ENCODE assay signal across 11 mouse cellular contexts in the genomic region with DNA sequence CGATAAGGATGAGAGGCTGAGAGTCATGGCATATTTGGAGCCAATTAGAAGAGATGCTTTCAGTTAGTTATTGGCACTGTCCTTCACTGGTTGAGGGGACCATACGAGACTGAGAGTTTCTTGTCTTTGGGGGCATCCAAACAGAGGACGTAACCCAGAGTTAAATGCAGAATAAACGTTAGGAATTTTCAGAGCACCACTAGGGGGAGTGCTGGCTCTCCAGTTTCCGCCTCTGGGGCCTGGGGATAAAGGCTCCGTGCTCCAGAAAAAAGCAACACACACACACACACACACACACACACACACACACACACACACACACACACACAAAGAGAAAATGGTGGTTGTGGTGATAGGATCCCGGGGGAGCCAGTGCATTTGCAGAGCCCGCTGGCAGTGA.
DNase-seq lines count a peak whose midpoint lies in the region; ATAC-seq and TF ChIP-seq lines count a peak whose summit lies in the region.
"Had no signal": no experiment of that assay in that cellular context is flagged by ENCODE, and none has a peak within 500 bp of the region (broad histone marks: within the 10 kb centered on the region; RNA-seq: fewer than 3 reads in every experiment).

No protein-coding gene starts in this region.

- no peaks in the 10 kb centered on the region for H3K36me3 ChIP-seq in liver, adult 2 months (ENCODE audit: control insufficient read depth, insufficient read depth, low read length)
- no peaks in the 10 kb centered on the region for H3K36me3 ChIP-seq in liver, postnatal 0 days (replicated peaks; ENCODE audit: insufficient read depth, low read length)
- H3K36me3 ChIP-seq in E14TG2a.4 (ENCODE audit: insufficient read depth, low read length), result no peaks in the 10 kb centered on the region

- no peak for TF ChIP-seq POLR2A in liver, adult 2 months (IDR thresholded peaks at IDR 0.05; ENCODE audit: extremely low read depth, insufficient read depth, low read length)

- peak; percentile 82 for DNase-seq in heart, adult 11 months
- DNase-seq in heart, adult 9 months (ENCODE audit: low spot score in 2 of 2), result no peak
- DNase-seq in liver, adult 2 months (ENCODE audit: extremely low read depth, low read depth, low spot score), result no peak
- DNase-seq in liver, postnatal 0 days, result no peak
- DNase-seq in ZHBTc4 (ENCODE audit: low read depth, low spot score), result peak; percentile 70
- no peak for DNase-seq in cerebellum, adult 11-12 months
- DNase-seq: adrenal gland, postnatal 10 days; kidney, adult 11 months; lung, adult 2 months had no signal

- no peak overlapping the region for H3K4me3 ChIP-seq in liver, adult 2 months (ENCODE audit: insufficient read depth, low read depth, low read length)
- no peak overlapping the region for H3K4me3 ChIP-seq in liver, postnatal 0 days (ENCODE audit: low read depth, low read length)
- no peak overlapping the region for H3K4me3 ChIP-seq in E14TG2a.4 (replicated peaks; ENCODE audit: low read length)

- H3K9ac ChIP-seq in liver, adult 2 months (ENCODE audit: low read depth, low read length), result no peak overlapping the region
- no peak overlapping the region for H3K9ac ChIP-seq in liver, postnatal 0 days (replicated peaks)

- peak; percentile 20; the same call in 1 of the 2 replicates for TF ChIP-seq CTCF in liver, adult 2 months (IDR thresholded peaks at IDR 0.05; ENCODE audit: low read depth, low read length)
- no peak for TF ChIP-seq CTCF in liver, postnatal 0 days (IDR thresholded peaks at IDR 0.05; ENCODE audit: low read depth)
- peak; percentile 56 for TF ChIP-seq CTCF in E14TG2a.4 (conservative IDR thresholded peaks at IDR 0.05; ENCODE audit: low read length)

- WGBS in liver, adult 2 months, result 65% methylated on average over 8 of the region's 8 CpGs
- WGBS in liver, postnatal 0 days (ENCODE audit: insufficient replicate concordance), result 63% methylated on average over 8 of the region's 8 CpGs

- ATAC-seq in liver, postnatal 0 days, result no peak

- H3K27me3 ChIP-seq in liver, adult 2 months (ENCODE audit: control insufficient read depth, insufficient read depth, low read length), result no peaks in the 10 kb centered on the region; the same call in 1 of the 2 replicates
- H3K27me3 ChIP-seq in liver, postnatal 0 days (ENCODE audit: insufficient read depth, low read length), result no peaks in the 10 kb centered on the region
- H3K27me3 ChIP-seq in E14TG2a.4 (ENCODE audit: insufficient read depth, low read length), result no peaks in the 10 kb centered on the region

- no peaks in the 10 kb centered on the region for H3K79me2 ChIP-seq in liver, adult 2 months (ENCODE audit: control insufficient read depth, insufficient read depth, low read length)

- no peaks in the 10 kb centered on the region for H3K4me1 ChIP-seq in liver, adult 2 months (ENCODE audit: control insufficient read depth, insufficient read depth, low read length)
- no peaks in the 10 kb centered on the region for H3K4me1 ChIP-seq in liver, postnatal 0 days (ENCODE audit: insufficient read depth)
- H3K4me1 ChIP-seq in E14TG2a.4 (replicated peaks; ENCODE audit: low read depth, low read length), result peaks cover 50% of the 10 kb centered on the region

- H3K9me3 ChIP-seq in liver, postnatal 0 days (ENCODE audit: low read length), result no peaks in the 10 kb centered on the region
- peaks cover 13% of the 10 kb centered on the region for H3K9me3 ChIP-seq in E14TG2a.4 (ENCODE audit: low read length)

- no peak overlapping the region for H3K4me2 ChIP-seq in liver, postnatal 0 days (ENCODE audit: low read depth, low read length)
- H3K4me2 ChIP-seq: midbrain, embryonic 11.5 days had no signal

- no peak overlapping the region for H3K27ac ChIP-seq in liver, adult 2 months (replicated peaks; ENCODE audit: insufficient read depth, low read depth, low read length)
- no peak overlapping the region for H3K27ac ChIP-seq in liver, postnatal 0 days (ENCODE audit: low read depth)

- TF ChIP-seq EP300 in liver, postnatal 0 days (IDR thresholded peaks at IDR 0.05; ENCODE audit: low read depth), result no peak

Comparison
In these comparisons a context has a peak if more than half of its experiments do, and no peak if none do; other contexts are left out.
1. DNase-seq: peak in heart, adult 11 months (single experiment) and ZHBTc4 (single experiment); none in heart, adult 9 months (0 of 2), liver, adult 2 months (single experiment), liver, postnatal 0 days (single experiment) and cerebellum, adult 11-12 months (single experiment).